Mouse (Mus musculus) ES-E14 (cell line): ENCODE data around the gene Atp1b1.

Experiments used
- HCFC1 ChIP-seq: IDR thresholded peaks from 2 replicates; pipeline ENCODE4 v1.6.1; 2012; ENCODE audit warnings: low read length, inconsistent platforms, borderline replicate concordance; ENCODE audit not compliant: insufficient read depth
- MAFK ChIP-seq: IDR thresholded peaks from 2 replicates; pipeline ENCODE4 v1.6.1; 2014; ENCODE audit warnings: mild to moderate bottlenecking, low read depth, low read length, inconsistent platforms; ENCODE audit not compliant: insufficient read depth
- ZC3H11A ChIP-seq: IDR thresholded peaks from 2 replicates; pipeline ENCODE4 v1.6.1; 2012; ENCODE audit warnings: low read depth, mild to moderate bottlenecking, inconsistent platforms, low read length, borderline replicate concordance
- ZNF384 ChIP-seq: IDR thresholded peaks from 2 replicates; pipeline ENCODE4 v1.6.1; 2012; ENCODE audit warnings: low read depth, low read length, inconsistent platforms

DNA sequence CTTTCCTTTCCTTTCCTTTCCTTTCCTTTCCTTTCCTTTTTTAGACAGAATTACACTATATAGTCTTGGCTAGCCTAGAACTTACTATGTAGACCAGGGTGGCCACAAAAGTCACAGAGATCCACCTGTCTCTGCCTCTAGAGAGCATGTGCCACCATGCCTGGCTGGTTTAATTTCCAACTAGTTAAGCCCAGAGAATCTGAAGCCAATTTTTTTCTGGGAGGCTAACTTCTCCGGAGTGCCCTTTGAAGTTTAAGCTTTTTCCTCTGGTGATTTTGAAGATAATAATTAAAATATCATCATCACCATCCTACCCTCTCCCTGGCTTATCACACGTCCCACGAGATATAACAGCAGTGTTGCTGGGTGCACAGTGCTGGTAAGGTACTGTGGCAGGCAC lies 34.3 kb upstream of the Atp1b1 start:
- TF ChIP-seq ZNF384, result no peak
- no peak for TF ChIP-seq ZC3H11A
- TF ChIP-seq HCFC1, result no peak
- TF ChIP-seq MAFK, result no peak
